Mouse (Mus musculus) forebrain, embryonic 10.5 days (tissue): ENCODE results near the gene Ambra1. TPM values are rescaled to one million over a fixed set of nuclear protein-coding genes. Genes with fewer than 3 reads are reported as not detected.

Experiments used
- DNase-seq: peaks from one replicate; pipeline ENCODE4 v3.0.0-alpha.2; 2017; ENCODE audit warnings: low spot score; ENCODE audit errors: extremely low spot score
- H3K27ac ChIP-seq: fragments of 300-500 bp; sonication (generic); 2 replicates; pipeline ENCODE4 v1.5.1; 2016; ENCODE audit warnings: mild to moderate bottlenecking
- H3K27me3 ChIP-seq: fragments of 300-500 bp; sonication (generic); 2 replicates; pipeline ENCODE4 v1.6.1; 2016; ENCODE audit warnings: mild to moderate bottlenecking; ENCODE audit not compliant: poor library complexity, severe bottlenecking
- H3K36me3 ChIP-seq: fragments of 300-500 bp; sonication (generic); replicated peaks from 2 replicates; pipeline ENCODE4 v1.6.1; 2016; ENCODE audit warnings: mild to moderate bottlenecking, moderate library complexity
- H3K4me1 ChIP-seq: fragments of 300-500 bp; sonication (generic); 2 replicates; pipeline ENCODE4 v1.6.1; 2016
- H3K4me3 ChIP-seq: fragments of 300-500 bp; sonication (generic); 2 replicates; pipeline ENCODE4 v1.5.1; 2016; ENCODE audit warnings: mild to moderate bottlenecking, moderate library complexity
- H3K9me3 ChIP-seq: fragments of 300-500 bp; sonication (generic); 2 replicates; pipeline ENCODE4 v1.6.1; 2016; ENCODE audit warnings: mild to moderate bottlenecking, moderate library complexity
- WGBS: fragments of 180-500 bp; shearing (Covaris S2); methylation state at CpG from one replicate; pipeline ENCODE4 v1.1.7; 2016; 5-methylcytosine and 5-hydroxymethylcytosine counted together
- polyA plus RNA-seq: library from polyadenylated mRNA; unstranded; fragments of >200 nt; fragmentation: Nextera tagmentation; extraction: Ambion mirVana; gene quantifications from 2 replicates; pipeline ENCODE4 v1.2.1, GENCODE M21; 2016

Gene Ambra1
- polyA plus RNA-seq, 1 experiment from 2014 or later, result 23.2 TPM

DNA sequence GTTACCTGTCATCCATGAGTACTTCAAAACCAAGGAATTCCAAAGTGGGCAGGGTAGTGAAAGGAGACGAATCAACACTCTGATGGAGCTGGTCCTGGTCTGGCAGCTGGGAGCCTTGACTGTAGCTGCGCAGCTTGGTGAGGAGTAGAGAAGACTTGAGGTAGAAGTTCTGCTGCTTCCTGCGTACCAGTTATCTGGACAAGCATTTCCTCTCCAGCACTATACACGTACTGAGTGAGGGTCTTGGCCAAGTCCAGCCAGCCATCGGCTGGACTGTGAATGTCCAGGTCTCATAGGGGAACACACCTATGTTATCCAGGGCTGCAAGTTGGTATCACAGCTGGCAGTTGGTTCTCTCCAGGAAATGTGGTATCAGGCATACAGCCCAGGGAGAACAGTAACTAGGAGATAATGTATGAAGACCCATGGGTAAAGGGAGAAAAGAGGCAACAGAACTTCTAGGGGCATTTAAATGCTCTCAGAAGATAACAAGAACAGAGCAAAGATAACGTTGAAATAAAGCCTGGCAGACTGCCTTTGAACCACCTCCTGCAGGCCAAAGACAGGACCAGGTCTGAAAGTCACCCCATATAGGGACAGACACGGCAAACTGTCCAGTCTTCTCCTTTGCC, 186.5 kb downstream of the Ambra1 start:
- peaks cover 80% of the 10 kb centered on the region for H3K36me3 ChIP-seq
- peaks cover 6% of the 10 kb centered on the region for H3K4me1 ChIP-seq
- H3K27me3 ChIP-seq, result peaks cover 21% of the 10 kb centered on the region
- peak; percentile 13 for DNase-seq
- 92% methylated on average over 7 of the region's 7 CpGs for WGBS
- H3K9me3 ChIP-seq, result no peaks in the 10 kb centered on the region
- H3K27ac ChIP-seq, result no peak overlapping the region
- no peak overlapping the region for H3K4me3 ChIP-seq

DNA sequence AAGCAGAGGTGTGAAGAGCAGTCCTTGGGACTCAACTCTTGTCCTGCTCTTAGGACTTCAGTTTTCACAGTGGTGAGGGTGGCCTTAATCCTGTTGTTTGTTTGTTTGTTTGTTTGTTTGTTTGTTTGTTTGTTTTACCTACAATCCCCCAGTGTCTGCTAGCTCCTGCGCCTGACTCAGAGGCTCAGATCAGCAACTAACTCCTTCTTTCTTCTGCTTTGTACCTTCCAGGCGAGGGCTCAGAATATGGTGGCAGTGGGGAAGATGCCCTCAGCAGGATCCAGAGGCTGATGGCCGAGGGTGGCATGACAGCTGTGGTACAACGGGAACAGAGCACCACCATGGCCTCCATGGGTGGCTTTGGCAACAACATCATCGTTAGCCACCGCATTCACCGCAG, 187.2 kb downstream of the Ambra1 start:
- 87% methylated on average over 7 of the region's 7 CpGs for WGBS
- Histone ChIP-seq H3K4me1 (peaks cover 13% of the 10 kb centered on the region), H3K27me3 (peaks cover 27% of the 10 kb centered on the region), H3K27ac (no peak overlapping the region), H3K9me3 (no peaks in the 10 kb centered on the region), H3K4me3 (no peak overlapping the region), H3K36me3 (peaks cover 73% of the 10 kb centered on the region)
- DNase-seq, result peak; percentile 12

DNA sequence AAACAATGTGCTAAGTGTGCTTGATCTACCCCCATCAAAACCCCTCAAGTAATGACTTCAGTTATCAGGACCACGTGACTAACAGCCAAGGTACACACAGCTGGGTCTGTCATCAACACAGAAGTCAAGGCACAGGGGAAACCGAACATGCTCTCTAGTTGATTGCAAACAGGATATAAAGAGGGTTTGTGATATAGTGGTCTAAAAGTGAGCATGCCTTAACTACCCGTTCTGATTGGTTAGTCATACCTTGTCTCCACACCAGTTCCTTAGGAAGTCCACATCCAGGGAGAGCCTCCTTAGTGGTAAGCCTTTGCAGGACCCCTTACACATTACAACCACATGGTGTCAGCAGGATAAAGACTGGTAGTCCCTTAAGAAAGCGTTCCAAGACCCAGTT, 190.2 kb downstream of the Ambra1 start:
- H3K9me3 ChIP-seq, result no peaks in the 10 kb centered on the region
- WGBS, result 80% methylated on average over 4 of the region's 4 CpGs
- H3K4me3 ChIP-seq, result no peak overlapping the region
- H3K27me3 ChIP-seq, result peaks cover 57% of the 10 kb centered on the region
- peaks cover 36% of the 10 kb centered on the region for H3K4me1 ChIP-seq
- no peak overlapping the region for H3K27ac ChIP-seq
- peaks cover 43% of the 10 kb centered on the region for H3K36me3 ChIP-seq
- no peak for DNase-seq

DNA sequence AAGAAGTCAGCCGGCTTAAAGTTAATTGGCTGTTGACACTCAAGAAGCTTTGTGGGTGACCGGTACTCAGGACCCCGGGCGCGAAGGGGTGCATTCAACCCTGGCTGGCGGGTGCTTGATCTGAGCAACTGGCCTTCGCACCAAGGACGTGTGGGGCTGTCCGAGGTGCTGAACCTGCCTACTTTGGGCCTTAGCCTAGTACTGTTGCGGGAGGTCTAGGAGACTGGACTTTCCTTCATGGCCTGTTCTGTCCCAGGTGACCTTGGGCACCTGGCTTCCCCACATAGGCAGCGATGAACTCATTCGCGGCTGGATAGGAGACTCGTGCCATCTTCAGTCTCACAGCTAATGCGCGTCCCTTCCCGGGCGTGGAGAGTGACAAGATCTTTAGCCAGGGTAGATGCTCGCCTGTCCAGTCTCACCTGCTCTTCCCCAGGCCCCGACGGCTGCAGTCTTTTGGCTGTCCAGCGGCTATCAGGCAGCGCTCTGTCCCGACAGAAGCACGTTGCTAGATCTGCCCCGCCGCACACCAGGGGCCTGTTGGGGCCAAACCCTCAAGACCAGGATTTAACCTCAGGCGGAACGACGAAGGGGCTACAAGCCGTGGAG, 191.4 kb downstream of the Ambra1 start:
- DNase-seq, result no peak
- H3K36me3 ChIP-seq, result peaks cover 33% of the 10 kb centered on the region
- no peaks in the 10 kb centered on the region for H3K9me3 ChIP-seq
- peaks cover 36% of the 10 kb centered on the region for H3K4me1 ChIP-seq
- peak overlapping the region; percentile 66 for H3K27ac ChIP-seq
- peaks cover 67% of the 10 kb centered on the region for H3K27me3 ChIP-seq
- peak overlapping the region; percentile 71 for H3K4me3 ChIP-seq
- 3% methylated on average over 31 of the region's 31 CpGs for WGBS

DNA sequence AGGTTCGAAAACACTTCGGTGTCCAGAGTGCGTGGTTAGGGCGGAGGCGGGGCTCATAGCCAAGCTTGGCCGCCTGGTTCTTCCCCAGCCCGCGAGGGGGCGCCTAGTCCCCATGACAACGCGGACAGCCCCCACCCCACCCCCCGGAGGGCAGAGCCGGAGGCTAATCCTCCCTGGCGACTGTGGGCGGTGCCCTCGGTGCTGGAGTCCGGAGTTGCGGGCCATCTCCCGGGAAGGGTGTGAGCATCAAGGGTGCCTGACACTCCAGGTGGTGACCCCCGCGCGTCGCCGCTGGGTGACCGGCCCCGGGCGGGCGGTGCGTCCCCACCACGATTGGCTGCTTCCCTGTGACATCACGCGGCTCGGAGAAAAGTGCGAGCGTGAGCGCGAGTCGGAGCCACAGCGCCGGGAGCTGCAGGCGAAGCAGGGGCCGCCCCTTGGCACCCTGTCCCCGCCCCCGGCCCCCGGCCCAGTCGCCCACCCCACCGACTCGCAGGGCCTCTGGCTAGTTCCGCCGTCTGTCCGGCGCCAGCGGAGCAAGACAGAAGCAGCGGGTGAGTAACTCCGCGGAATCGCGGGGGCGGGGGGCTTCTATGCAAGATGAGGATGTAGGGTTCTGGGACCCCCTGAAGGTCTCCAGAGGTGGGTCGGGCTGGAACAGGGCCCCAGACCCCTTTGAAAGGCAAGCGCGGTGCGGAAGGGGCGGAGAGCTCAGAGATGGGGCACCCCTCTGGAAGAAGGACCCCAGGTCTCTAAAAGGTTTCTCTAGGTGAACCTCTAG, 192.0 kb downstream of the Ambra1 start:
- Histone ChIP-seq H3K4me1 (peaks cover 36% of the 10 kb centered on the region), H3K27me3 (peaks cover 67% of the 10 kb centered on the region), H3K36me3 (peaks cover 26% of the 10 kb centered on the region), H3K9me3 (no peaks in the 10 kb centered on the region), H3K27ac (peak overlapping the region; percentile 66), H3K4me3 (peak overlapping the region; percentile 71)
- under 1% methylated on average over 64 of the region's 64 CpGs for WGBS
- peak; percentile 79 for DNase-seq

DNA sequence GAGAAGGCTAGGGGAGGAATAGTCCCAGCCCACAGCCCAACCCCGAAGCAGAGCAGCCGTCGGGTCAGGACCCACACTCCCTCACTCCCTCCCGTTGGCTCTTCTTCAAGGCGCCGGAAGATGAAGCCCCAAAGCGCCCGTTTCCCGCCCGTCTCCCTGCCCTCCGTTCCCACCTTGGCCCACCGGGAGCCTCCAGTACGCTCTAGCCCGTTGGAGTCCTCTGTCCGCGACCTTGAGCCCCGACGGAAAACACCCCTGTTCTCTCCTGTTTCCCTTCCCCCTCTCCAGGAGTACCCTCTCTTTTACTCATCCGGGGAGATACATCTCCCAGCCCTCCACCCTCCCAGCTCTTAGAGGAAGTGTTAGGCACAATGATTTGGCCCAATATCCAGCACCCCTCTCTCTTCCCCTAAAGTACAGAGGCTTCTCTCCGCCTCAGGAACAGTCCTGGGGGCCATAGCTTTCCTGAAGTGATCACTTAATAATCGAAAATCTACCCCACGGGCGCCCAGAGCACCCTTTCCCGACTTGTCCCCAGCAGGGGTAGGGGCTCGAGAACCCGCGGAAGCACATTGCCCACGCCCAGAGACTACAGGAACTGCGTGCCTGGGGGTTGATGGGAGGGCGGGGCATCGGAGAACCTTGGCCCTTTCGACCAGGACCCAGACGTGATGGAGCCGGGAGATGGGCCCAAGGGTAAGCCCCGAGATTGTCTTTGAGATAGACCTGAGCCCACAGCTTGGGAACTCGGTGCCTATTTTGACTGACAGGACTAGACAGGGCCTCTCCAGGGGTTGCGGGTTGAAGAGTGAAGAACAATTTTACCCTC, 192.9 kb downstream of the Ambra1 start:
- Histone ChIP-seq H3K9me3 (no peaks in the 10 kb centered on the region), H3K4me3 (peak overlapping the region; percentile 71), H3K4me1 (peaks cover 44% of the 10 kb centered on the region), H3K27ac (no peak overlapping the region), H3K36me3 (peaks cover 24% of the 10 kb centered on the region), H3K27me3 (peaks cover 72% of the 10 kb centered on the region)
- 3% methylated on average over 37 of the region's 37 CpGs for WGBS
- DNase-seq, result no peak

DNA sequence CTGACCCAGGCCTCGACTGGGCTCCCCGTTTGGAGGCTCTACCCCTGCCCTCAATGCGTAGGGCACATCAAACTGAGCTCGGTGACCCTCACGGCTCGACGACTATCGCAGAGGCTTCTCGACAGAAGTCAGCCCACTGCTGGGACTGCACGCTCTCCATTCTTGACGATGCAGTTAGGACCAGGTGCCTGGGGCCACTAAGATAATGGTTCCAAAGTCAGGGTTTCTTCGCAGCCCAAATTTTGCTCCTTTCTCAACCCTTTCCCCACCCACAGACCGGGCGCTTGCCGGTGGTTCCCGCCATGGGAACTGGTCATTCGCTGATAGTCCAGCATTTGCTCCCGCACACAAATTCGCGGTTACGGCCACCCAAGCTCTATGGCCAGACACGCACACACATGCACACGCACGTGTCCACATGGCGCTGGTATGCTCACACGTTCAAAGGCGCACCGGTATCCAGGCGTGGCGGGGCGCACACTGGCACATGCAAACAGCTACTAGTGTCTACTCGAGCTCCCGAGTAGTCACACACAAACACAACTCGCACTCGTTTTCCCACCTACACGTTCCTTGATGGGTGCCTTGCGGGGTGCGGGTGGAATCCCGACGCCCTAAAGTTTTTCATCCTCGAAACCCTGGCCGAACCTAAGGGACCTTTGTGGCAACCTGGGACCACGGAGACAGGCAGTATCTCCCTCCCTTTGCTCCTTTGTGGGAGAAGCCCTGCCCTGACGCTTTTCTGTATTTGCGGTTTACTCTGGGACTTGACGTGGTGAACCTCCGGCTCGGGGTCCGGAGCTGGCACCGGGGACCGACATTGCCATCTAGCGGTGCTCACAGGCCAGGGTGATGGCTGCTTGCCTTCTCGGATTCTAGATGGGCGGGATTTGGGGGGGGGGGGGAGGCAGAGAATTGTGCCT, 193.7 kb downstream of the Ambra1 start:
- Histone ChIP-seq H3K36me3 (peaks cover 24% of the 10 kb centered on the region), H3K4me1 (peaks cover 53% of the 10 kb centered on the region), H3K9me3 (no peaks in the 10 kb centered on the region), H3K27me3 (peaks cover 76% of the 10 kb centered on the region), H3K4me3 (peak overlapping the region; percentile 71), H3K27ac (no peak overlapping the region)
- 4% methylated on average over 54 of the region's 54 CpGs for WGBS
- DNase-seq, result peak; percentile 80

DNA sequence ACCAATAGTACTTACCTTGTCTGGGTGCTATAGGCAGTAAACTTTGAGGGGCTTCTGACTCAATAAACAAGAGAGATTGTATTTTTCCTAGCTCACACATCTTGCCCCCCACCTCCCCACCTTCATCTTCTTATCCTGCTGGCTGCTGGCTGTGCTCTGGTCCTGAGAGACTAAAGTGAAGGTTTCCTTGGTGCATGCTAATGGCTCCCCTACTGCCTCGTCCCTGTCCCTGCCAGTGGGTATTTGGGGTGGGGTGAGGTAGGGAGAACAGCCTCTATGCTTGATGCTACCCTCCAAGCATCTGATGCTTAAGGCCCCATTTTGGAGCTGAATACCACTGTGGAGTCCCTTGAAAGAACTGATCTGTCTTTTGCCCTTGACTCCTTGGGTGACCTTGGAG, 194.8 kb downstream of the Ambra1 start:
- H3K9me3 ChIP-seq, result no peaks in the 10 kb centered on the region
- 67% methylated on average over 1 of the region's 1 CpGs for WGBS
- H3K4me1 ChIP-seq, result peaks cover 63% of the 10 kb centered on the region
- peaks cover 76% of the 10 kb centered on the region for H3K27me3 ChIP-seq
- H3K4me3 ChIP-seq, result no peak overlapping the region
- no peak for DNase-seq
- peaks cover 26% of the 10 kb centered on the region for H3K36me3 ChIP-seq
- no peak overlapping the region for H3K27ac ChIP-seq

DNA sequence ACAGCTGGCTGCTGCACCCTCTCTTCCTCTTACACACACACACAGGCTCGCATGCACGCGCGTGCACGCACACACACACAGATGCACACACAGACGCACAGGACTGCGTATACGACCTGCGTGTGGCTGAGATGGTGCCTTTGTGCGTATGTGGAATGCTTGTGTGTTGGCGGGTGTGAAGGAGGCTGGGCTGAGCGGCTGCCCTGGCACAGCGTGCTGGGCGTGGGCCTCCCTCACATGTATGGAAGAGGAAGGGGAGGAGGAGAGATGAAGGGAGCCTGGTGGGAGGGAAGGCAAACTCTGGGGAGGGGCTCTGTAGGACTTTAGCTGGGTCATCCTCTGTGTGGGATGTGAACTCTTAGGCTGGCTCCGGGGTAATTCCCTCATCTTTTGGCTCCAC, 195.5 kb downstream of the Ambra1 start:
- WGBS, result 91% methylated on average over 15 of the region's 15 CpGs
- no peak overlapping the region for H3K4me3 ChIP-seq
- H3K27me3 ChIP-seq, result peaks cover 69% of the 10 kb centered on the region
- no peak for DNase-seq
- H3K9me3 ChIP-seq, result no peaks in the 10 kb centered on the region
- peaks cover 70% of the 10 kb centered on the region for H3K4me1 ChIP-seq
- H3K27ac ChIP-seq, result no peak overlapping the region
- peaks cover 28% of the 10 kb centered on the region for H3K36me3 ChIP-seq

DNA sequence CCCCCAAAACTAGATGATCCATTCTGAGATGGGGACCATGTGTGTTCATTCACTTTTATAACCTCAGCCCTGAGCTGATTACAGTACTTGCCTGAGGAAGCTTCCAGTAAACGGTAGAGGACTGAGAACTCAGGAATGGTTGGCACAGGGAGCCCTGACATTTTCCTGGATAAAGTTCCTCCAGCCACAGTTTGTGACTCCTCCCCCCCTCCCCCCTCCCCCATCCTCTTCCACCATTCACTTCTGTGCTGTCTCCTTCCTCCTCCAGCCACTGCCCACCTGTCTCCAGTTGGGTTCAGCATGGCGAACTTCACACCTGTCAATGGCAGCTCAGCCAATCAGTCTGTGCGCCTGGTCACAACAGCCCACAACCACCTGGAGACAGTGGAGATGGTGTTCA, 197.0 kb downstream of the Ambra1 start, which contains the start of gene Chrm4:
Gene Chrm4, plus strand, starts transcription at position 301 of the 400 bp plus-strand sequence.
- peaks cover 28% of the 10 kb centered on the region for H3K36me3 ChIP-seq
- H3K9me3 ChIP-seq, result no peaks in the 10 kb centered on the region
- H3K4me3 ChIP-seq, result peak within 1 kb of the TSS; percentile 25
- DNase-seq, result no peak
- H3K4me1 ChIP-seq, result peaks cover 69% of the 10 kb centered on the region
- 0 out of 2 replicates have a peak within 1 kb of the TSS, but pooled peaks have one; percentile 31 for H3K27ac ChIP-seq
- H3K27me3 ChIP-seq, result peaks cover 54% of the 10 kb centered on the region
- WGBS, result 96% methylated on average over 3 of the region's 3 CpGs

DNA sequence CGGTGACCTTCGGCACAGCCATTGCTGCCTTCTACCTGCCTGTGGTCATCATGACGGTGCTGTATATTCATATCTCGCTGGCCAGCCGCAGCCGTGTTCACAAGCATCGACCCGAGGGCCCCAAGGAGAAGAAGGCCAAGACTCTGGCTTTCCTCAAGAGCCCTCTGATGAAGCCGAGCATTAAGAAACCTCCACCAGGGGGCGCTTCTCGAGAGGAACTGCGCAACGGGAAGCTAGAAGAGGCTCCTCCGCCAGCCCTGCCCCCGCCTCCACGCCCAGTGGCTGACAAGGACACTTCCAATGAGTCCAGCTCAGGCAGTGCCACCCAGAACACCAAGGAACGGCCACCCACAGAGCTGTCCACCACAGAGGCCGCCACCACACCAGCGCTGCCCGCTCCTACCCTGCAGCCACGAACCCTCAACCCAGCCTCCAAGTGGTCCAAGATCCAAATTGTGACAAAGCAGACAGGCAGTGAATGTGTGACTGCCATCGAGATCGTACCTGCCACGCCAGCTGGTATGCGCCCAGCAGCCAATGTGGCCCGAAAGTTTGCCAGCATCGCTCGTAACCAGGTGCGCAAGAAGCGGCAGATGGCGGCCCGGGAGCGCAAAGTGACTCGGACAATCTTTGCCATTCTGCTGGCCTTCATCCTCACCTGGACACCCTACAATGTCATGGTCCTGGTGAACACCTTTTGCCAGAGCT, 198.0 kb downstream of the Ambra1 start:
- peaks cover 28% of the 10 kb centered on the region for H3K36me3 ChIP-seq
- H3K4me3 ChIP-seq, result peak overlapping the region; percentile 25
- DNase-seq, result peak; percentile 83
- H3K27ac ChIP-seq, result 0 out of 2 replicates have a peak overlapping the region, but pooled peaks have one; percentile 31
- peaks cover 69% of the 10 kb centered on the region for H3K4me1 ChIP-seq
- H3K9me3 ChIP-seq, result no peaks in the 10 kb centered on the region
- WGBS, result 42% methylated on average over 34 of the region's 34 CpGs
- peaks cover 44% of the 10 kb centered on the region for H3K27me3 ChIP-seq
